Mouse (Mus musculus) kidney, embryonic 16.5 days (tissue): Measurements from ENCODE around the gene Gzma. TPM values are rescaled to one million over a fixed set of nuclear protein-coding genes. Genes with fewer than 3 reads are reported as not detected.
A peak's percentile ranks its signal among the peaks of the same experiment; 100 is the strongest.

ENCODE experiments used
- ATAC-seq: fragments of 200-750 bp; cut with Nextera tagmentation; 2 replicates; pipeline ENCODE4 v1.8.0; 2017; ENCODE audit warnings: moderate TSS enrichment; ENCODE audit not compliant: low FRiP score, low TSS enrichment
- H3K27ac ChIP-seq: fragments of 300-500 bp; sonication (generic); 2 replicates; pipeline ENCODE4 v1.5.1; 2014; ENCODE audit warnings: low read length
- H3K27me3 ChIP-seq: fragments of 300-500 bp; sonication (generic); 2 replicates; pipeline ENCODE4 v1.6.1; 2014; ENCODE audit warnings: low read length, control low read depth, mixed read lengths; ENCODE audit not compliant: insufficient read depth
- H3K36me3 ChIP-seq: fragments of 300-500 bp; sonication (generic); 2 replicates; pipeline ENCODE4 v1.6.1; 2014; ENCODE audit warnings: low read length, control low read depth, mixed read lengths; ENCODE audit not compliant: insufficient read depth
- H3K4me1 ChIP-seq: fragments of 300-500 bp; sonication (generic); 2 replicates; pipeline ENCODE4 v1.6.1; 2014; ENCODE audit warnings: low read length, control low read depth, mixed read lengths; ENCODE audit not compliant: insufficient read depth
- H3K4me2 ChIP-seq: fragments of 300-500 bp; sonication (generic); replicated peaks from 2 replicates; pipeline ENCODE4 v1.6.1; 2014; ENCODE audit warnings: low read depth, low read length
- H3K4me3 ChIP-seq: fragments of 300-500 bp; sonication (generic); 2 replicates; pipeline ENCODE4 v1.5.1; 2014; ENCODE audit warnings: mild to moderate bottlenecking, low read length
- H3K9ac ChIP-seq: fragments of 300-500 bp; sonication (generic); replicated peaks from 2 replicates; pipeline ENCODE4 v1.6.1; 2014; ENCODE audit warnings: low read length
- H3K9me3 ChIP-seq: fragments of 300-500 bp; sonication (generic); 2 replicates; pipeline ENCODE4 v1.6.1; 2016; ENCODE audit warnings: low read length, control low read depth
- WGBS: fragments of 180-500 bp; shearing (Covaris S2); extraction: QIAGEN DNeasy Blood & Tissue Kit; methylation state at CpG from one replicate; pipeline ENCODE4 v1.1.7; 2014; 5-methylcytosine and 5-hydroxymethylcytosine counted together
- polyA plus RNA-seq: library from polyadenylated mRNA; unstranded; fragments of >200 nt; fragmentation: Nextera tagmentation; extraction: Ambion mirVana; gene quantifications from 2 replicates; pipeline ENCODE4 v1.2.1, GENCODE M21; 2015

Gzma gene
- polyA plus RNA-seq, 1 experiment from 2014 or later, result 0.36 TPM

DNA sequence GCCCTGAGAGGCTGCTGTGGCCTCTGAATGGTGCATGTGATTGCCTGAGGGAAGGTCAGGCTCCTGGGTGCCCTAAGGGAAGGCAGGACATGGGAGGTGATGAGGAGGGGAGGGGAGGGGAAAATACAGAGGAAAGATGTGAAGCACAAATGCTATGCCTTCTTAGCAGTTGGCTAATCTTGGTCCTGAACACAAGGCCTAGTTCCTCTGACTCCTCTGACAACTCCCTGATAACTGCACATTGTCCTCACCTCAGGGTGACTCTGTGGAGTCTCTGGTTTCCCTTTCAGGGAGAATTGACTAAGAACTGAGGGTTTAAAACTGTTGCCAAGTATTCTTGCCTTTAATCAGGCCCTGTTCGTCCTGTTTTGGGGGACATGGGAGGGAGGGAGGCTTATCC, 6.2 kb downstream of the Gzma start:
- no peak overlapping the region for H3K27ac ChIP-seq
- H3K36me3 ChIP-seq, result no peaks in the 10 kb centered on the region
- H3K9ac ChIP-seq, result no peak overlapping the region
- H3K27me3 ChIP-seq, result no peaks in the 10 kb centered on the region
- ATAC-seq, result no peak
- no peaks in the 10 kb centered on the region for H3K4me1 ChIP-seq
- no peak overlapping the region for H3K4me2 ChIP-seq
- WGBS, result 54% methylated on average over 1 of the region's 1 CpGs
- no peak overlapping the region for H3K4me3 ChIP-seq
- H3K9me3 ChIP-seq, result no peaks in the 10 kb centered on the region

DNA sequence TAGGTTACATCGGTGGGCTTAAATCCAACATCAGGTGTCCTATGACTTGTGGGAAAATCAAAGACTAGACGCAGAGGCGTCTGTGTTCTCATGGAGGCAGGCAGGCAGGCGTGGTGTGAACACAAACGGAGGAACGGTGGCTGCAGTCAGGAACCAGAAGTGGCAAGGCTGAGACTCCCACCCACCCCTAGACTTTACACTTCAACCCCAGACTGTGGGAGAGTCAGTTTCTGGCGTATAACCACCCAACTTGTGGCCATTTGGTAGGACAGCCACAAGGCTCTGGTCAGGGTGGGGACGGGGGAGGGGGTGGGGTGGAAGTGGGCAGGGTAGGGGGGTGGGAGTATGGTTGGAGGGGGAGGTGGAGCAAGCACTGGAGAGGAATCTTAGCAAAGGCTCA, 10.3 kb downstream of the Gzma start:
- 26% methylated on average over 8 of the region's 8 CpGs for WGBS
- Histone ChIP-seq H3K4me2 (no peak overlapping the region), H3K27ac (no peak overlapping the region), H3K9me3 (no peaks in the 10 kb centered on the region), H3K4me3 (no peak overlapping the region), H3K27me3 (no peaks in the 10 kb centered on the region), H3K9ac (no peak overlapping the region), H3K4me1 (no peaks in the 10 kb centered on the region), H3K36me3 (no peaks in the 10 kb centered on the region)
- ATAC-seq, result no peak

GRCm38 (mm10) chr13:113087226-113088017, 13.4 kb downstream of the Gzma start:
- Histone ChIP-seq H3K9ac (no peak overlapping the region), H3K27me3 (no peaks in the 10 kb centered on the region), H3K27ac (no peak overlapping the region), H3K4me1 (no peaks in the 10 kb centered on the region), H3K4me2 (no peak overlapping the region), H3K4me3 (no peak overlapping the region), H3K9me3 (no peaks in the 10 kb centered on the region), H3K36me3 (no peaks in the 10 kb centered on the region)
- ATAC-seq, result no peak
- 82% methylated on average over 13 of the region's 13 CpGs for WGBS

DNA sequence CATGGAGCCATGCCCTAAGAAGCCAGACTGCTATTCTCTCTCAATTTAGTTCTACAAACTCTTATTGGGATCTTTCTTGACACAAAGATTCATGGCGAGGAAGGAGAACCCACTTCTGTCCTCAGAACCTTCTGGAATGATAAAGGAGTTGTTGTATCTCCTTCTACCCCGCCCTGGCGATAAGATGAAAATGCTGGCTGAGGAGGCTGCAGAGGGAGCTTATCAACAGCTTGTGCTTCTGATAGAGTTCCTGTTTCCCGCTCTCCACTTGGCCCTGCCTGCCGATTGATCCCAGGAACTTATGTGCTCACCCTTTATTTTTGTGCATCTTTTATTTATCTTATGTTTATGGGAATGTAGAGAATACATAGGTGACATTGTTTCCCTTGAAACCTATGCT, 16.0 kb downstream of the Gzma start:
- Histone ChIP-seq H3K9me3 (no peaks in the 10 kb centered on the region), H3K27ac (no peak overlapping the region), H3K36me3 (no peaks in the 10 kb centered on the region), H3K4me1 (no peaks in the 10 kb centered on the region), H3K9ac (no peak overlapping the region), H3K4me3 (no peak overlapping the region), H3K4me2 (no peak overlapping the region), H3K27me3 (no peaks in the 10 kb centered on the region)
- ATAC-seq, result no peak
- 79% methylated on average over 5 of the region's 5 CpGs for WGBS

- Histone ChIP-seq H3K4me3 (no peak overlapping the region), H3K9ac (no peak overlapping the region), H3K4me2 (no peak overlapping the region), H3K27ac (no peak overlapping the region), H3K27me3 (no peaks in the 10 kb centered on the region), H3K9me3 (no peaks in the 10 kb centered on the region), H3K36me3 (no peaks in the 10 kb centered on the region), H3K4me1 (no peaks in the 10 kb centered on the region)
- no peak for ATAC-seq
- 73% methylated on average over 1 of the region's 1 CpGs for WGBS
These were observed 18.7 kb downstream of the Gzma start for GRCm38 (mm10) chr13:113082101-113082500.

- 87% methylated on average over 9 of the region's 9 CpGs for WGBS
- Histone ChIP-seq H3K4me3 (no peak overlapping the region), H3K4me1 (no peaks in the 10 kb centered on the region), H3K27me3 (no peaks in the 10 kb centered on the region), H3K9ac (no peak overlapping the region), H3K4me2 (no peak overlapping the region), H3K36me3 (no peaks in the 10 kb centered on the region), H3K27ac (no peak overlapping the region), H3K9me3 (no peaks in the 10 kb centered on the region)
- no peak for ATAC-seq
These were observed 21.8 kb downstream of the Gzma start for GRCm38 (mm10) chr13:113079021-113079420.

- 43% methylated on average over 9 of the region's 9 CpGs for WGBS
- no peaks in the 10 kb centered on the region for H3K4me1 ChIP-seq
- H3K9me3 ChIP-seq, result no peaks in the 10 kb centered on the region
- H3K27ac ChIP-seq, result no peak overlapping the region
- H3K27me3 ChIP-seq, result no peaks in the 10 kb centered on the region
- H3K9ac ChIP-seq, result no peak overlapping the region
- H3K4me2 ChIP-seq, result no peak overlapping the region
- ATAC-seq, result peak; percentile 78; the same call in 1 of the 2 replicates
- H3K36me3 ChIP-seq, result no peaks in the 10 kb centered on the region
- H3K4me3 ChIP-seq, result no peak overlapping the region
These were observed 36.2 kb downstream of the Gzma start for GRCm38 (mm10) chr13:113064542-113064941.

GRCm38 (mm10) chr13:113061746-113062145, 39.0 kb downstream of the Gzma start:
- Histone ChIP-seq H3K27ac (no peak overlapping the region), H3K36me3 (no peaks in the 10 kb centered on the region), H3K4me1 (no peaks in the 10 kb centered on the region), H3K9ac (no peak overlapping the region), H3K27me3 (no peaks in the 10 kb centered on the region), H3K9me3 (no peaks in the 10 kb centered on the region), H3K4me2 (no peak overlapping the region), H3K4me3 (no peak overlapping the region)
- WGBS, result 92% methylated on average over 6 of the region's 6 CpGs
- no peak for ATAC-seq

- WGBS, result 35% methylated on average over 8 of the region's 8 CpGs
- Histone ChIP-seq H3K27ac (no peak overlapping the region), H3K4me2 (no peak overlapping the region), H3K4me3 (no peak overlapping the region), H3K4me1 (no peaks in the 10 kb centered on the region), H3K9ac (no peak overlapping the region), H3K27me3 (no peaks in the 10 kb centered on the region), H3K9me3 (no peaks in the 10 kb centered on the region), H3K36me3 (no peaks in the 10 kb centered on the region)
- no peak for ATAC-seq
These were observed 45.0 kb downstream of the Gzma start for GRCm38 (mm10) chr13:113055826-113056225.

GRCm38 (mm10) chr13:113054230-113054629, 46.6 kb downstream of the Gzma start:
- ATAC-seq, result no peak
- H3K27ac ChIP-seq, result no peak overlapping the region
- no peaks in the 10 kb centered on the region for H3K4me1 ChIP-seq
- no peaks in the 10 kb centered on the region for H3K27me3 ChIP-seq
- H3K4me3 ChIP-seq, result no peak overlapping the region
- H3K36me3 ChIP-seq, result no peaks in the 10 kb centered on the region
- no peak overlapping the region for H3K4me2 ChIP-seq
- WGBS, result 91% methylated on average over 8 of the region's 8 CpGs
- no peak overlapping the region for H3K9ac ChIP-seq
- H3K9me3 ChIP-seq, result no peaks in the 10 kb centered on the region
